Mouse (Mus musculus): ENCODE data around the gene Ffar2. TPM values are rescaled to one million over a fixed set of nuclear protein-coding genes. Genes with fewer than 3 reads are reported as not detected.

Ffar2 gene
- polyA plus RNA-seq (2012; fragmentation: generic; extraction: Trizol): not detected

GRCm38 (mm10) chr7:30823675-30824074 lies at the start of gene Ffar2:
Gene Ffar2, minus strand, starts transcription at chr7:30823775.

GRCm38 (mm10) chr7:30861464-30861863 lies 37.9 kb upstream of the Ffar2 start, which contains the start of gene Ffar1:
Gene Ffar1, minus strand, starts transcription at chr7:30861564.

GRCm38 (mm10) chr7:30856078-30856477 lies 32.5 kb upstream of the Ffar2 start, which contains the start of gene Ffar3:
Gene Ffar3, minus strand, starts transcription at chr7:30856178.

GRCm38 (mm10) chr7:30787377-30788022 lies 36.1 kb downstream of the Ffar2 start, which contains the start of gene Krtdap:
Gene Krtdap, plus strand, starts transcription at chr7:30787896.

Other genes starting within 250 kb of the Ffar2 start
- gene Kmt2b, start 235.0 kb downstream of the Ffar2 start, polyA plus RNA-seq (2012; fragmentation: generic; extraction: Trizol): 10 to 100 TPM in 1 of 2 experiments, 1 to 10 TPM in 1; 3.7 to 16.5 TPM
- under 1 TPM; 0.05 to 0.28 TPM for gene Zbtb32, start 224.9 kb downstream of the Ffar2 start, polyA plus RNA-seq (2012; fragmentation: generic; extraction: Trizol)
- gene Upk1a, start 210.9 kb downstream of the Ffar2 start, polyA plus RNA-seq (2012; fragmentation: generic; extraction: Trizol): 1 to 10 TPM in 1 of 2 experiments, under 1 TPM in 1; 0.34 to 1.1 TPM
- 100 to 1,000 TPM; 929 to 961 TPM for gene Cox6b1, start 197.6 kb downstream of the Ffar2 start, polyA plus RNA-seq (2012; fragmentation: generic; extraction: Trizol)
- gene Etv2, start 187.9 kb downstream of the Ffar2 start, polyA plus RNA-seq (2012; fragmentation: generic; extraction: Trizol): under 1 TPM in 1 of 2 experiments, not detected in 1; 0.05 TPM
- gene Rbm42, start 173.5 kb downstream of the Ffar2 start, polyA plus RNA-seq (2012; fragmentation: generic; extraction: Trizol): 100 to 1,000 TPM; 133 to 147 TPM
- 10 to 100 TPM; 15.2 to 16.6 TPM for gene Haus5, start 158.8 kb downstream of the Ffar2 start, polyA plus RNA-seq (2012; fragmentation: generic; extraction: Trizol)
- not detected for gene Pmis2, start 152.2 kb downstream of the Ffar2 start, polyA plus RNA-seq (2012; fragmentation: generic; extraction: Trizol)
- not detected for gene 2200002J24Rik, start 124.8 kb downstream of the Ffar2 start, polyA plus RNA-seq (2012; fragmentation: generic; extraction: Trizol)
- gene Atp4a, start 111.6 kb downstream of the Ffar2 start, polyA plus RNA-seq (2012; fragmentation: generic; extraction: Trizol): not detected
- gene Tmem147, start 94.2 kb downstream of the Ffar2 start, polyA plus RNA-seq (2012; fragmentation: generic; extraction: Trizol): 100 to 1,000 TPM; 160 to 238 TPM
- gene Gapdhs, start 80.1 kb downstream of the Ffar2 start, polyA plus RNA-seq (2012; fragmentation: generic; extraction: Trizol): not detected
- gene Sbsn, start 72.3 kb downstream of the Ffar2 start, polyA plus RNA-seq (2012; fragmentation: generic; extraction: Trizol): 1 to 10 TPM; 1.0 to 2.6 TPM
- gene Dmkn, start 60.0 kb downstream of the Ffar2 start, polyA plus RNA-seq (2012; fragmentation: generic; extraction: Trizol): not detected
- not detected for gene Krtdap, start 35.9 kb downstream of the Ffar2 start, polyA plus RNA-seq (2012; fragmentation: generic; extraction: Trizol)
- gene Ffar3, start 32.4 kb upstream of the Ffar2 start, polyA plus RNA-seq (2012; fragmentation: generic; extraction: Trizol): not detected
- not detected for gene Ffar1, start 37.8 kb upstream of the Ffar2 start, polyA plus RNA-seq (2012; fragmentation: generic; extraction: Trizol)
- gene Cd22, start 56.6 kb upstream of the Ffar2 start, polyA plus RNA-seq (2012; fragmentation: generic; extraction: Trizol): under 1 TPM in 1 of 2 experiments, not detected in 1; 0.01 TPM
- under 1 TPM; 0.01 TPM for gene Mag, start 91.1 kb upstream of the Ffar2 start, polyA plus RNA-seq (2012; fragmentation: generic; extraction: Trizol)
- not detected for gene Hamp2, start 100.9 kb upstream of the Ffar2 start, polyA plus RNA-seq (2012; fragmentation: generic; extraction: Trizol)
- gene Hamp, start 120.3 kb upstream of the Ffar2 start, polyA plus RNA-seq (2012; fragmentation: generic; extraction: Trizol): not detected
- 10 to 100 TPM; 71.5 to 88.2 TPM for gene Usf2, start 133.0 kb upstream of the Ffar2 start, polyA plus RNA-seq (2012; fragmentation: generic; extraction: Trizol)
- under 1 TPM; 0.02 to 0.09 TPM for gene Lsr, start 149.7 kb upstream of the Ffar2 start, polyA plus RNA-seq (2012; fragmentation: generic; extraction: Trizol)
- under 1 TPM in 1 of 2 experiments, not detected in 1; 0.06 TPM for gene Fam187b, start 150.0 kb upstream of the Ffar2 start, polyA plus RNA-seq (2012; fragmentation: generic; extraction: Trizol)
- gene Fxyd5, start 218.7 kb upstream of the Ffar2 start, polyA plus RNA-seq (2012; fragmentation: generic; extraction: Trizol): 100 to 1,000 TPM; 125 to 479 TPM
- gene Fxyd7, start 227.7 kb upstream of the Ffar2 start, polyA plus RNA-seq (2012; fragmentation: generic; extraction: Trizol): 1 to 10 TPM in 1 of 2 experiments, under 1 TPM in 1; 0.15 to 3.2 TPM
- 100 to 1,000 TPM in 1 of 2 experiments, 1 to 10 TPM in 1; 1.7 to 401 TPM for gene Fxyd1, start 233.4 kb upstream of the Ffar2 start, polyA plus RNA-seq (2012; fragmentation: generic; extraction: Trizol)
- 1 to 10 TPM in 1 of 2 experiments, under 1 TPM in 1; 0.30 to 7.8 TPM for gene Lgi4, start 235.6 kb upstream of the Ffar2 start, polyA plus RNA-seq (2012; fragmentation: generic; extraction: Trizol)